Mouse (Mus musculus): ENCODE results near the gene Pxn.
"Not testable (repeated sequence)": the region's sequence is repeated elsewhere in the genome, so short reads cannot be mapped to it uniquely, and the experiment has no call there.

Pxn gene

GRCm38 (mm10) chr5:115486726-115487125 lies 19.8 kb upstream of the Pxn start:
- DNase-seq (ENCODE audit: low spot score), result no peak

DNA sequence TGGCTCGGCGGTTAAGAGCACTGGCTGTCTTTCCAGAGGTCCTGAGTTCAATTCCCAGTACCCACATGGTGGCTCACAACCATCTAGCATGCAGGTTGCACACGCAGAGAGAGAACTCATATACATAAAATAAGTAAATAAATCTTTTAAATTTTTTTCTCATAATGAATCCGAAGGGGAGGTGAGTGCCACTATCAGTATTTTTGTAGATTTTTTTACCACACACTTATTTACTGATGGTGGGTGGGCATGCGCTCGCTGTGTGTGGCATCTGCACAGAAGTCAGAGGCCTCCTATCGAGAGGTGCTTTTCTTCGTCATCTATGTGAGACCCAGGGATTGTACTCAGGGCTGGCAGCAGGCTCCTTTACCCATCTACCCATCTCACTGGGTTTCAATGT lies 19.1 kb upstream of the Pxn start:
- DNase-seq (ENCODE audit: low spot score), result no peak

GRCm38 (mm10) chr5:115487942-115488580 lies 18.4 kb upstream of the Pxn start:
- DNase-seq (ENCODE audit: low spot score), result no peak

DNA sequence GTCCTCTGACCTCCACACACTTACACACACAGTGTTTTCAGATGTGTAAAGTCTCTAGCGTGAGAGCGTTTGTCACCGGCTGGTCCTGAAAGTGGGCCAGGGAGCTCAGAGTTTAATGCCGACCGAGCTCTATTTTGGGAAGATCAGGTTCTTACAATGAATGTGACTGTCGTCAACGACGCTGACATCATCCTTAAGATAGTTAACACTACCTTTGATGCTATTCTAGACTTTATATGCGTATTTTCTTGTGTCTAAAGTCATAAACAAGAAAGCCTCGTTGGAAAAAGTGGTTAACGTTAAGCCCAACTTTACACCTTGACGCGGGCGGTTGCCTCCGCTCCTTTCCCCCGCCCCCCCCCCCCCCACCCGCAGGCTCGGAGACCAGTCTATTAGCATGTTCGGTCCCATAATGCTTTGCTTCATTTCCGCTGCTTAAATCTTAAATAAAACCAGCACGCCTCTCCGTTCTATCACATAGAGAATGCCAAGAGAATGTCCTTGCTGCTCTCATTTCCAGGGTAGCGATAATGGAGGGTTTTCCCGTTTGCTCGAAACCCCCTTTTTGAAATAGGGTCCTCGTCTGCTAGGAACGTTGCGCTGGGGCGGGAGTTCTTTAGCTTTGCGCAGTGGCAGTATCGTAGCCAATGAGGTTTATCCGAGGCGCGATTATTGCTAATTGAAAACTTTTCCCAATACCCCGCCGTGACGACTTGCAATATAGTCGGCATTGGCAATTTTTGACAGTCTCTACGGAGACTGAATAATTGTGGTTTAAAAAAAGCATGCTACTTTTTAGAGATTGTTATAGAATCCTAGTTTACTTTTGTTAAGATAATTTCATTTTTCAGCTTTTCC lies 17.4 kb upstream of the Pxn start:
- peak; percentile 82 for DNase-seq (ENCODE audit: low spot score)

DNA sequence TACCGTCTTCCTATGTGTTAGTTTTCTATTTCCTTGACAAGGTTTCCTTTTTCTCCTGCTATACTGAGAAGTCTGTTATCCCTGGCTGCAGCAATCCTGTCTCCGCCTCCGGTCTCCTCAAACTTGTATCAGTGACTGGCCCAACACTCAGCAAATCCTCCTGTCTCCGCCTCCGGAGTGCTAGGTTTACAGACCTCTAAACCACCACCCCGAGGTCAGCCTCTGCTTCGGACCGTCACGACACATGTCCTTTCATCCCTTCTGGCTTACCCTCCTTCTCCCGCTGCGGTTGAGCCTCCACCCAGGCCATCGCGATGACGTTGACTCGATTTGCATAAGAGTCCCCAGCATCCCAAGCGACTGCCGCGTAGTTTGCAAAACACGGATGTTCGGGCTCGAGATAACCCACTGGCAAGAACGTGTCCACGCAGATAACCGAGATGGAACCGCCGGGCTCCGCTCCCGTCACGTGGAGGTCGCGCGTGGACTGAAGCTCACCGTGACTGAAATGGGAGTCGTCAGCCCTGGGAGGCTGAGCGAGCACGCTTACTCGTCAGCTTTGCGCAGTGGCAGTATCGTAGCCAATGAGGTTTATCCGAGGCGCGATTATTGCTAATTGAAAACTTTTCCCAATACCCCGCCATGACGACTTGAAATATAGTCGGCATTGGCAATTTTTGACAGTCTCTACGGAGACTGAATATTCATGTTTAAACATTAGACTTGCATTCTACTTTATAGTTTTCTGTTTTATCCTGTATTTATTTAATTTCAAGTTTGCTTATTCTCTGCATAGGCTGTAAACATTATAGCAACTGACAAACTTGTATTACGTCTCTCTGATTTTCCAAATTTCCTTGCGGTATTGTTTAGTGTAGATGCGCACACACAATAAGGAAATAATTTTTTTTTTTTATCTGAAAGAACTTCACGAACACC lies 16.5 kb upstream of the Pxn start:
- peak; percentile 88 for DNase-seq (ENCODE audit: low spot score)

- DNase-seq (ENCODE audit: low spot score), result no peak
Measured at GRCm38 (mm10) chr5:115490638-115491000, 15.9 kb upstream of the Pxn start.

DNA sequence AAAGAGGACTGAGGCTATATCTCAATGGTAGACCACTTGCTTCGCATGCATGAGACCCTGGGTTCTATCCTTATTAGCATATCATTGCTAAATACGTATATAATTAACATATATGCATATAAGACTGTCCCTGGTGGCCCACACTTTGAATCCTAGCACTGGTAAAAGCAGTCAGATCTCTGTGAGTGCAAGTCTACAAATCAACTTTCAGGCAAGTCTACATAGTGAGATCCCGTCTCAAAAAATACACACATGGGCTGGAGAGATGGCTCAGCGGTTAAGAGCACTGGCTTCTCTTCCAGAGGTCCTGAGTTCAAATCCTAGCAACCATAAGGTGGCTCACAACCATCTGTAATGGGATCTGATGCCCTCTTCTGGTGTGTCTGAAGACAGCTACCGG lies 15.4 kb upstream of the Pxn start:
- no peak for DNase-seq (ENCODE audit: low spot score)

DNA sequence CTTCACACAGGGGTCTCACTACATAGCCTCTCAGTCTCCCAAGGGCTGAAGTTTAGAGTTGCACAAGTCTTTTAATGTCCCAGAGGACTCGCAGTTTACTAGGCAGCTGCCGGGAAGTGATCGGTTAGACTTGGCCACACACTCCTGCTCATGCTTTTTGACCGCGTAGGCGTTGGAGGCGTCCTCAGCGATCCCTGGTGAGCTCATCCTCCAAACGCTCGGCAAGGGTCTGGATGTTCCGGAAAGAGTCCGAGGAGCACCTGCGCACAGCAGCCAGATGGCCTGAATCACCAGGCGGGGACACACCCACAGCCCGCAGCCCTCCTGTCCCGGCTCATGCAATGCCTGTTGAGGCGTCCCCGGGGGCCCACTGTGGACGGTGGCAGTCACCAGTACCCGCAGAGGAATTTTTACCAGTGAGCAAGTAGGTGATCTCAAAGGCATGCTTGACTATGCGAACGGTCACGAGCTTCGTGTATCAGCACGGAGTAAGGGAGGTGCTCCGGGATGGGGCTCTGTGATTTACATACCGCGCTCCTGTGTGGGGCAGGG lies 14.6 kb upstream of the Pxn start:
- DNase-seq (ENCODE audit: low spot score), result peak; percentile 34

DNA sequence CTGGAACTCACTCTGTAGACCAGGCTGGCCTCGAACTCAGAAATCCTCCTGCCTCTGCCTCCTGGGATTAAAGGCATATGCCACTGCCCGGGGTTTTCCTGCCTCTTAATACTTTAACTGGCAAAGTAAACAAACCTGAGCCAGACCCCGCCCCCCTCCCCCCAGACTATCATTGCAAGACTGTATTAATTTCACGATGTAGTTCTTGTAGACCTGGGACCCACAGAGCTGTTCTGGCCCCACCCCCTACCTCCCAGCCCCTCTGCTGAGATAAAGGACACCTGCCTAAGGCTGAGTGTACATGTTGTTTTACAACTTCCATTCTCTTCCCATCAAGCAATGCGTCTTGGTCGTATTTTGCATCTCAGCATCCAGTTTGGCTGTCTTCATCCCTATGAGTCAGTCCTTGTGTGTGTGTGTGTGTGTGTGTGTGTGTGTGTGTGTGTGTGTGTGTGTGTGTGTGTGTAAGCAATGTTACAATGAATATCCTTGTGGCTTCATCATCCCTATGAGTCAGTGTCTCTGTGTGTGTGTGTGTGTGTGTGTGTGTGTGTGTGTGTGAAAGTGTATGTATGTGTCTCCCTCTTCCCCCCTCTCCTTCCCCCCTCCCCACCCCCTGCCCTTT lies 13.7 kb upstream of the Pxn start:
- DNase-seq (ENCODE audit: low spot score), result no peak

- DNase-seq (ENCODE audit: low spot score), result no peak
Measured at GRCm38 (mm10) chr5:115493441-115493840, 13.0 kb upstream of the Pxn start.

GRCm38 (mm10) chr5:115495618-115496017 lies 10.9 kb upstream of the Pxn start:
- not testable (repeated sequence) for DNase-seq (ENCODE audit: low spot score)

DNA sequence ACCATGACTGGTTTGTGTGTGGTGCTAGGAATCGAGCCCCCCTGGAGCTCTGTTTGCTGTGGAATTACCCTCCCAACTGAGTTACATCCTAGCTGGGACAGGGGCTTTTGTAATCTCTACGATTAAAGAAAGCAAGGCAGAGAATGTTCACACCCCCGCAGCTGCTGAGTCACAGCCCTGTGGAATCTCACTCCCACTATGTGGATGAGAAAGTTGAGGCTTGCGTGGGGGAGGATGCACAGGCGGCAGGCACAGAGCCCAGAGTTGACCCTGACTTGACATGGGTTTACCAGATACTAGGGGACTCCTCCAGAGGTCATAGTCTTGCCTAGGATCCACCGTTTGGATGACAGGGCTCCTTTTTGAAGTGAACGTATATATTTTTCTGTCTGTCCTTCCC lies 9.4 kb upstream of the Pxn start:
- DNase-seq (ENCODE audit: low spot score), result no peak

GRCm38 (mm10) chr5:115498307-115499240 lies 7.9 kb upstream of the Pxn start:
- no peak for DNase-seq (ENCODE audit: low spot score)

DNA sequence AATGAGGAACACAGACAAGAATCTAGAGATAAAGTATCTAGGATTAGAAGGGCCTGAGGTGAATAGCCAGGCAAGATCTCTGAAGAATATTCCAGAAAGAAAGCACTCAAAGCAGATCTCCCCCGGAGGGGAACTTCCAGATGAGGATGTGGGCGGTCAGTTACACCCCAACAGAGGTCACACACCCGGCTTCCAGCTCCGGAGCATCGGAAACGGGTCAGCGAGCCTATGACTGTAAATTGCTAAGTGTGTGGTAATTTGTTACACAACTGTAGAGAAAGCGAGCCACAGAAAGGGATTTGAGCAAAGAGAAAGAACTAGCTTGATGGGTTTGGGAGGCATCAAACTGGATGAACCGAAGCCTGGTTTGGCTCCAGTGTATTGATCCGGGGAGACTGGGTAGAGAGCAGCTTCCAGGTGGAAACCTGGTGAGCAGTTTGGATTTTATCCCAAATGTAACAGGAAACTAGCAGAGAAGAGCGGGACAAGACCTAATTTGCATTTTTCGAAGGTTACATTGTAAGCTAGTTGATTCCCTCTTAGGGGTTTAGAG lies 6.0 kb upstream of the Pxn start:
- no peak for DNase-seq (ENCODE audit: low spot score)

DNA sequence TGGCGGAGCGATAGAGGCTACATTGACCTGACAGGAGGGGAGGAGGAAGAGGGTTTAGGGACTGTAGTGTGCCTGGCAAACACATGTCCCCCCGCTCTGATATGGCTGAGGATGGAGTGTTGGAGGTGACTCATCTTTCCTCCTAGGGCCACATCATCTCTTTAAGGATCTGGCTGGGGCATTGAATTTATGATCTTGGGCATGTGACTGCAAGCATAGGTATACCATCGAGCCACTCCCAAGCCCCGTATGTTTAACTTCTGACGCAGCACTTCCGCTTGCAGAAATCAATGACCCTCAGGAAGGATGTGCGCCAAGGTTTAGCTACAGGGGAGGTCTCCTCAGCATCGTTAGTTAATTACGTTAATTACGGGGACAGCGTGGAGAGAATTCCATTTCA lies 3.4 kb upstream of the Pxn start:
- no peak for DNase-seq (ENCODE audit: low spot score)

DNA sequence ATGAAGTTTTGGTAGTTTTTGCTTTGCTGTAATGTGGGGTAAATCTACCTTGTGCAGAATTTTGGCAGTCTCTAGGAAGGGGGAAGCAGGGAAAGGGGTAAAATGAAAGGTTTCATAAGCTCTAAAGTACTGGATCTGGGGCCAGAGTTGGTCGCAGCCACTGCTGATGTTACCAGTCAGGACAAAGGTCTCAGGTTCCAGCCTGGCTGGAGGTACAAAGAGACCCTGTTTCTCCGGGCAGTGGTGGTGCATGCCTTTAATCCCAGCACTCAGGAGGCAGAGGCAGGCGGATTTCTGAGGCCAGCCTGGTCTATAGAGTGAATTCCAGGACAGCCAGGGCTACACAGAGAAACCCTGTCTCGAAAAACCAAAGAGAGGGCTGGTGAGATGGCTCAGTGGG lies 859 bp upstream of the Pxn start:
- DNase-seq (ENCODE audit: low spot score), result not testable (repeated sequence)

GRCm38 (mm10) chr5:115507267-115507980 lies 948 bp downstream of the Pxn start:
- DNase-seq (ENCODE audit: low spot score), result no peak

GRCm38 (mm10) chr5:115507981-115508858 lies 1.7 kb downstream of the Pxn start:
- no peak for DNase-seq (ENCODE audit: low spot score)

DNA sequence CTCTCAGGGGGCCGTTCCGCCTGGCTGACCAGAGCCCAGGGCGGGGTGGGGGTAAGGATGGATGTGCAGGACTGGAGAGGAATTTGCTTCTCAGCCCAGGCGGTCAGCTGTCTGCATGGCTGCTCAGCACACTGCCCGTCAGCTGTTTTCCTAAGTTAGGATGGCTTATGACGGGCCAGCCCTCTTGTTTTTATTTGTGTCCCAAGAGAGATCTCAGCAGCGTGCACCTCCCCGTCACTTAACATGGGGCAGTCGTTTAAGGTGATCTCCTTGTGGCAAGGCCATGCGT lies 2.3 kb downstream of the Pxn start:
- no peak for DNase-seq (ENCODE audit: low spot score)

All from spleen, adult 12 weeks (tissue).